Mouse (Mus musculus): ENCODE results near the gene Cluh. TPM values are rescaled to one million over a fixed set of nuclear protein-coding genes. Genes with fewer than 3 reads are reported as not detected.

Cluh gene
- 29.0 and 31.2 TPM in 2 replicates for polyA plus RNA-seq (2016; fragmentation: Nextera tagmentation; extraction: Ambion mirVana)

GRCm38 (mm10) chr11:74649095-74649646, at the start of gene Cluh:
TSS of gene Cluh (plus strand) at chr11:74649495.
- peaks cover 48% of the 10 kb centered on the region for H3K4me1 ChIP-seq
- peak within 1 kb of the TSS; percentile 73 for H3K4me3 ChIP-seq
- H3K27ac ChIP-seq, result peak within 1 kb of the TSS; percentile 91
- peaks cover 16% of the 10 kb centered on the region for H3K36me3 ChIP-seq (replicated peaks)
- H3K9me3 ChIP-seq, result no peaks in the 10 kb centered on the region
- under 1% methylated on average over 58 of the region's 58 CpGs for WGBS
- DNase-seq (ENCODE audit: extremely low spot score, low spot score), result peak; percentile 92
- 0 out of 2 replicates have a peak, but pooled peaks cover 5% of the 10 kb centered on the region for H3K27me3 ChIP-seq (ENCODE audit: poor library complexity, severe bottlenecking)

- no peaks in the 10 kb centered on the region; the same call in 1 of the 2 replicates for H3K9me3 ChIP-seq
- H3K27ac ChIP-seq, result no peak overlapping the region
- WGBS, result 90% methylated on average over 1 of the region's 1 CpGs
- no peak for DNase-seq (ENCODE audit: extremely low spot score, low spot score)
- H3K36me3 ChIP-seq (replicated peaks), result no peaks in the 10 kb centered on the region
- no peak overlapping the region for H3K4me3 ChIP-seq
- no peaks in the 10 kb centered on the region for H3K27me3 ChIP-seq (ENCODE audit: poor library complexity, severe bottlenecking)
- H3K4me1 ChIP-seq, result no peaks in the 10 kb centered on the region
Measured at GRCm38 (mm10) chr11:74602286-74602685, 47.0 kb upstream of the Cluh start.

DNA sequence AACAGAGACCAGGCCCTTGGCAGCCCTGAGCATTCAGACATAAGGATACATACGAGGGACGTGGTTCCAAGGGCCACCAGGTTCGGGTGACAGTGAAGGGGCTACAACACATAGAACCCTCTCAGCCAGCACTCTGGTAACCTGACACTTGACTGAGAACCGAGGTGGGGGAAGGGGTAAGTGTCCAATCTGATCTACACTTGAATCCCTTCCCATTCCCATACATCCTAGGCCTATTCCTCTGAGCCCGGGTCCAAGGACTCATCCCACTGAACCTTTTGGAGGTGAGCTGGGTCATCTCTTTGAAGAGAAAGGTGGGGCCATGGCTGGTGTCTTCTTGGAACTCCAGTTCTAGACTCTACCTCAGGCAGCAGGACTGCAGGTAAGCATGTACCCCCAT, 39.2 kb upstream of the Cluh start:
- H3K36me3 ChIP-seq (replicated peaks), result no peaks in the 10 kb centered on the region
- H3K4me1 ChIP-seq, result peaks cover 14% of the 10 kb centered on the region
- no peak for DNase-seq (ENCODE audit: extremely low spot score, low spot score)
- H3K27me3 ChIP-seq (ENCODE audit: poor library complexity, severe bottlenecking), result peaks cover 62% of the 10 kb centered on the region
- H3K27ac ChIP-seq, result no peak overlapping the region
- no peaks in the 10 kb centered on the region for H3K9me3 ChIP-seq
- 22% methylated on average over 5 of the region's 5 CpGs for WGBS
- peak overlapping the region; percentile 55 for H3K4me3 ChIP-seq

DNA sequence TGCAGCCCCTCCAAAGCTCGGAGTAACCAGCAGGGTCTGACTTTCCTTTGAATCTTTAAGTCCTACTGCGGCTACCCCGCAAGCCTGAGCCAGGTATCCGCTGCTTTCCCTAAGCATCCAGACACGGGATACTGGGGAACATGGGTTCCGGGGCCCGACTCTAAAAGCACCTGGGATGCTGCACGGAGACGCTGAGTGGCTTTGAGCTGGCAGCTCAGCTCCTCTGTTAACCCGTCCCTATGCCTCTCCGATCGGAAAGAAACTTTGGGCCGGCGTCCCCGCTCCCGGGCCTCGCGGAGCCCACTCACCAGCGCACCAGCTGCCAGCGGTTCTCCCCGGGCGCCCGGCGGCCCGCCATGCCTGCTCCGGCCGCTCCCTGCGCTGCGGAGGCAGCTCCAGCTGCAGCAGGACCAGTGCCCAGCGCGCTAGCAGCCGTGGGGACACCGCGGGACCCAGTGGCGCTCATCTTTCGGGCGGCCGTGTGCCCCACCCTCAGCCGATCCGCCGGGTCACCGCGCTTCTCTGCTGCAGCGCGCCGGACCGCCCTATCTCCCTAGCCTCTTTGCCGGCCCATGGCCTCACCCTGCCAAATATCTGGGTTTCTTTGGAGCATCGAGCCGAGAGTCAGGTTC, 38.6 kb upstream of the Cluh start, which contains the start of gene Rap1gap2:
Gene Rap1gap2, minus strand, starts transcription at position 371 of the 632 bp plus-strand sequence.
- Histone ChIP-seq H3K36me3 (replicated peaks) (no peaks in the 10 kb centered on the region), H3K4me1 (peaks cover 14% of the 10 kb centered on the region), H3K4me3 (peak within 1 kb of the TSS; percentile 55), H3K27me3 (ENCODE audit: poor library complexity, severe bottlenecking) (peaks cover 64% of the 10 kb centered on the region), H3K27ac (no peak within 1 kb of the TSS), H3K9me3 (no peaks in the 10 kb centered on the region)
- no peak for DNase-seq (ENCODE audit: extremely low spot score, low spot score)
- 1% methylated on average over 50 of the region's 50 CpGs for whole genome bisulfite sequencing

- Histone ChIP-seq H3K4me3 (peak overlapping the region; percentile 55; the same call in 1 of the 2 replicates), H3K9me3 (no peaks in the 10 kb centered on the region), H3K4me1 (peaks cover 14% of the 10 kb centered on the region), H3K27ac (no peak overlapping the region), H3K27me3 (ENCODE audit: poor library complexity, severe bottlenecking) (peaks cover 70% of the 10 kb centered on the region), H3K36me3 (replicated peaks) (no peaks in the 10 kb centered on the region)
- 23% methylated on average over 7 of the region's 7 CpGs for WGBS
- no peak for DNase-seq (ENCODE audit: extremely low spot score, low spot score)
Measured at GRCm38 (mm10) chr11:74611437-74611836, 37.9 kb upstream of the Cluh start.

DNA sequence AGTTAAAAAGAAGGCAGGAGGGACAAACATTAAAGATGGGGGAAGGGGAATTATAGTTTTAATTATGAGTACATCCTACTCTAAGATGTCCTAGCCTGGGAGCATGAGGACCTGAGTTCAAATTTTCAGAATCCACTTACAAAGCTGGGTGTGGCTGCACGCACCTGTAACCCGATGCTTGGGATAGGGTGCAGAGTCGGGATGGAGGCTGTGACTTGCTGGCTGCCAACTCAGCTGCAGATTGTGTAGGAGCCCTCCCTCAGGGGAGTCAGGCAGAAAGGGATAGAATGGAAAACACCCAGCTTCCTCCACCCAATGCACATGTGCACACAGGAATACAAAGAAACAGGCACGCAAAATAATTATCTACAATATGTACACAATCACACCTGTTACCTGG, 35.9 kb upstream of the Cluh start:
- Histone ChIP-seq H3K36me3 (replicated peaks) (no peaks in the 10 kb centered on the region), H3K27me3 (ENCODE audit: poor library complexity, severe bottlenecking) (peaks cover 77% of the 10 kb centered on the region), H3K9me3 (no peaks in the 10 kb centered on the region), H3K27ac (no peak overlapping the region), H3K4me1 (peaks cover 14% of the 10 kb centered on the region), H3K4me3 (no peak overlapping the region)
- WGBS, result 63% methylated on average over 4 of the region's 4 CpGs
- DNase-seq (ENCODE audit: extremely low spot score, low spot score), result no peak

- H3K9me3 ChIP-seq, result no peaks in the 10 kb centered on the region
- no peak overlapping the region for H3K27ac ChIP-seq
- no peaks in the 10 kb centered on the region for H3K36me3 ChIP-seq (replicated peaks)
- no peak for DNase-seq (ENCODE audit: extremely low spot score, low spot score)
- 55% methylated on average over 5 of the region's 5 CpGs for WGBS
- H3K4me3 ChIP-seq, result no peak overlapping the region
- H3K4me1 ChIP-seq, result peaks cover 22% of the 10 kb centered on the region
- peaks cover 78% of the 10 kb centered on the region for H3K27me3 ChIP-seq (ENCODE audit: poor library complexity, severe bottlenecking)
Measured at GRCm38 (mm10) chr11:74615571-74615970, 33.7 kb upstream of the Cluh start.

DNA sequence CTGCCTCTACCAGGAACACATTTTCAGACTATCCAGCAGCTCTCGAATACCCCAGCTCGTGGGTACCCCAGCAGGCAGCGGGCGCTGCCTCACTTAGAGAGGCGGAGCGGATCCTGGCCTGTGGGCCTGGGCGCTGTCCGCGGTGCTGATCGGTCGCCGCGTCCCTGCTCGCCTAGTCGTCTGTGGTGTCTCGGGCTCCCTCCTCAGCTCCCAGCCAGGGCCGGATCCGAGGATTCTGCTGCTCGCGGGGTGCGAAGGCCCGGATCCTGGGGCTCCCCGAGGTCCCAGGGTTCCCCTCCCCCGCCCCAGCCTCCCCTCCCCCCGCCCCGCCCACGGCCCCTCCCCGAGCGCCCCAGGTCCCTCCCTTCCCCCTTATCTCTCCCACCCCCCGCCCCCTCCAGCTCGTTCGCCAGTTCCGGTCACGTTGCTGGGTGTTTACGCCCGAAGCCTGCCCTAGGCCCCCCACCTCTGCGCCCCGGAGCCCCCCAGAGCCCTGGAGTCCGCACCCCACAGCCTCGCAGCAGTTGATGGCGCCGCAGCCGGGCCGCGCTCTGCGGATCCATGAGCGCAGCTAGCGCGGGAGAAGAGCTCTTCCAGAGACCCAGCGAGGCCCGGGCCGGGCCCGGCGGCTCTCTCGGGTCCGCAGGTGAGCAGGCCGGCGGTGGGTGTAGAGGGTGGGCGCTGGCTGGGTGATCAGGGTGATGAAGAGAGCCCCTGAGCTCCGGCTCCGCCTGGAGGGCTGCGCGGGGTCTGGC, 29.9 kb upstream of the Cluh start, which contains the start of gene Ccdc92b:
Gene Ccdc92b, plus strand, starts transcription at position 405 of the 755 bp plus-strand sequence.
- Histone ChIP-seq H3K27ac (peak within 1 kb of the TSS; percentile 70), H3K36me3 (replicated peaks) (no peaks in the 10 kb centered on the region), H3K27me3 (ENCODE audit: poor library complexity, severe bottlenecking) (peaks cover 52% of the 10 kb centered on the region), H3K4me1 (peaks cover 13% of the 10 kb centered on the region), H3K9me3 (no peaks in the 10 kb centered on the region), H3K4me3 (peak within 1 kb of the TSS; percentile 58)
- WGBS, result under 1% methylated on average over 56 of the region's 63 CpGs
- peak; percentile 87 for DNase-seq (ENCODE audit: extremely low spot score, low spot score)

GRCm38 (mm10) chr11:74619956-74620300, 29.4 kb upstream of the Cluh start:
- WGBS, result 2% methylated on average over 15 of the region's 16 CpGs
- Histone ChIP-seq H3K9me3 (no peaks in the 10 kb centered on the region), H3K36me3 (replicated peaks) (no peaks in the 10 kb centered on the region), H3K4me3 (peak overlapping the region; percentile 58), H3K27me3 (ENCODE audit: poor library complexity, severe bottlenecking) (peaks cover 52% of the 10 kb centered on the region), H3K27ac (peak overlapping the region; percentile 70; the same call in 1 of the 2 replicates), H3K4me1 (peaks cover 13% of the 10 kb centered on the region)
- DNase-seq (ENCODE audit: extremely low spot score, low spot score), result no peak

DNA sequence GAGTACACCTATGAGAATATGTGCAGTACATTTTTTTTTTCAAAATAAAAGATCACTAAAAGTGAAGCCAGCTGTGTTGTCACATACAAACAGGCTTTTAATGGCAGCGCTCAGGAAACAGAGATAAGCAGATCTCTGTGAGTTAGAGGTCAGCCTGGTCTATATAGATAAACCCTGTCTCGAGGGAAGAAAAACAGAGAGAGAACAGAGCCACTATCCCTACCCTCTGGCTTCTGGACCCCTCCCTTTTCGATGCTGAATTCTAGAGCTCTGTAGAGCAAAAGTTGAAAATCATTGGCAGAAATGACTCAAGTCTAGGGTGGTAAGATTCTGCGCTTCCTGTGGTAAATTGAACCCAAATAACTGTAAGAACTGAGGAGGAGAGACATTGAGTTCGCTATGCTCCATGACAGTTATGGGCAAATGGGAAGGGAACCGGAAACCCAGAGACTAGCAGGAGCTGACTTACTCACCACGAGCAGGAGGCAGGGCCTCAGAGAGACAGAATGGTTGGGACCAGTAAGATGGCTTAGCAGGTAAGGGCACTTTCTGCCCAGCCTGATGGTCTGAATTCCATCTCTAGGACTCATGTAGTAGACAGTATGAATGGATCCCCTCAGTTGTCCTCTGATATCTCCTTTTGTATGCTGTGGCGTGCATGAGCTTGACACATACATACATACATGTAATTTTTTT, 27.2 kb upstream of the Cluh start:
- Histone ChIP-seq H3K4me3 (no peak overlapping the region), H3K9me3 (no peaks in the 10 kb centered on the region), H3K36me3 (replicated peaks) (no peaks in the 10 kb centered on the region), H3K4me1 (peaks cover 13% of the 10 kb centered on the region), H3K27ac (0 out of 2 replicates have a peak overlapping the region, but pooled peaks have one; percentile 9), H3K27me3 (ENCODE audit: poor library complexity, severe bottlenecking) (peaks cover 41% of the 10 kb centered on the region)
- DNase-seq (ENCODE audit: extremely low spot score, low spot score), result no peak
- 79% methylated on average over 8 of the region's 8 CpGs for WGBS

GRCm38 (mm10) chr11:74623693-74624092, 25.6 kb upstream of the Cluh start:
- H3K27me3 ChIP-seq (ENCODE audit: poor library complexity, severe bottlenecking), result peaks cover 29% of the 10 kb centered on the region
- peaks cover 13% of the 10 kb centered on the region for H3K4me1 ChIP-seq
- no peaks in the 10 kb centered on the region for H3K9me3 ChIP-seq
- no peaks in the 10 kb centered on the region for H3K36me3 ChIP-seq (replicated peaks)
- H3K27ac ChIP-seq, result no peak overlapping the region
- WGBS, result 87% methylated on average over 6 of the region's 6 CpGs
- no peak for DNase-seq (ENCODE audit: extremely low spot score, low spot score)
- H3K4me3 ChIP-seq, result no peak overlapping the region

- Histone ChIP-seq H3K27me3 (ENCODE audit: poor library complexity, severe bottlenecking) (peaks cover 13% of the 10 kb centered on the region), H3K4me1 (no peaks in the 10 kb centered on the region), H3K9me3 (no peaks in the 10 kb centered on the region), H3K27ac (no peak overlapping the region), H3K36me3 (replicated peaks) (no peaks in the 10 kb centered on the region), H3K4me3 (no peak overlapping the region)
- no peak for DNase-seq (ENCODE audit: extremely low spot score, low spot score)
Measured at GRCm38 (mm10) chr11:74625333-74625732, 24.0 kb upstream of the Cluh start.
